9 mouse cellular contexts compared by ENCODE assay signal in the genomic region with DNA sequence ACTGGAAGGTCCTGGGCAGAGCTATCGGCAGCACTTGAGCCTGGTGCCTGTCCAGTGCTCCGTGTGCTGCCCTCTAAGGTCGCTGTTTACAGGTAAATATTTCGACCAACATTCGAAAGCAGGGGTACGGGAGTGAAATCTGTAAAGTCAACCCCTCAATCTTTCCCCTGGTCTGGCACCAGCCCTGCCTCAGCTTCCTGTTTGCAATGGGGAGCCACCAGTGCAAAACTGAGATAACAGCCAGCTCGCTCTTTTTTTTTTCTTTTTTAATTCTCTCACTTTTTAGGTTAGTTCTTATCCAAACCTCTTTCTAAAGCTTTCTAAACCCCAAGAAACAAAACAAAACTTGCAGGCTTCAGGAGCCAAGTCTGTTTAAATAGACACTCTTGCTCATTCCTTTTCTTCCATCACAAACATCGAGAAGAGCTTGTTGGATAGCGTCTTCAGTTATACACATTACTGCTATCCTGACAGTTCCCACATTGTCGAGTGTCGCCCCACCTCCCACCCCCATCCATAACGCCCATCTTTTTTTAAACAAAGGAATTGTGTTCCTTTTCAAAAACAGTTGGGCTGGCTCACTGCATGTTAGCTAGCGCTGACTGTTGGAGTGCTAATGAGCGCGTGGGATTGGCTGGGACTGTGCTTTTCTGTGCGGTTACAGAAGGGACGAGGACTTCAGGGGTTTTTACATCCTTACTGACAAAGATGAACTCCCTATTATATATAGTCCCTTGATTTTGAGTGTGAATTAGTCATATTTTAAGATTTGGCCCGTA. TPM values are rescaled to one million over a fixed set of nuclear protein-coding genes. Genes with fewer than 3 reads are reported as not detected.
A peak's percentile ranks its signal among the peaks of the same experiment; 100 is the strongest.
DNase-seq lines count a peak whose midpoint lies in the region; ATAC-seq and TF ChIP-seq lines count a peak whose summit lies in the region.
"Had no signal": no experiment of that assay in that cellular context is flagged by ENCODE, and none has a peak within 500 bp of the region (broad histone marks: within the 10 kb centered on the region; RNA-seq: fewer than 3 reads in every experiment).

No protein-coding gene starts in this region.

- peak; percentile 50 to 74 for DNase-seq in layer of hippocampus, adult 18-20 months (ENCODE audit: low spot score in 2 of 2)
- no peak for DNase-seq in layer of hippocampus, postnatal 25 days (ENCODE audit: extremely low spot score in 1 of 2, low spot score in 1 of 2)
- DNase-seq in R1 (ENCODE audit: low read depth, low spot score): peak; percentile 30
- no peak for DNase-seq in kidney, adult 9 months
- no peak for DNase-seq in spleen, adult 12 weeks (ENCODE audit: low spot score)
- DNase-seq in kidney, adult 18-20 months: no peak
- DNase-seq: lung, adult 2 months had no signal

- no peak for TF ChIP-seq POLR2A in olfactory bulb, adult 2 months (IDR thresholded peaks at IDR 0.05; ENCODE audit: insufficient read depth, low read depth, low read length)

- WGBS in olfactory bulb, adult 2 months: 42% methylated on average over 18 of the region's 18 CpGs

- H3K4me3 ChIP-seq in olfactory bulb, adult 2 months (ENCODE audit: insufficient read depth, low read depth, low read length): no peak overlapping the region

- TF ChIP-seq CTCF in olfactory bulb, adult 2 months (IDR thresholded peaks at IDR 0.05; ENCODE audit: insufficient read depth, low read depth, low read length): no peak

- peak overlapping the region; percentile 76 for H3K27ac ChIP-seq in olfactory bulb, adult 2 months (ENCODE audit: insufficient read depth, low read depth, low read length)

- ATAC-seq in hematopoietic stem cell, adult 5-6 weeks (replicated peaks in 1 of 2; ENCODE audit: insufficient read depth in 1 of 2, low FRiP score in 2 of 2, low TSS enrichment in 1 of 2, low read depth in 1 of 2, poor library complexity in 2 of 2, severe bottlenecking in 2 of 2): peak; percentile 55 to 66

- H3K4me1 ChIP-seq in olfactory bulb, adult 2 months (ENCODE audit: control insufficient read depth, insufficient read depth, low read length): peaks cover 18% of the 10 kb centered on the region

RNA-seq across cellular contexts. Expression of a gene that starts 27.6 kb away (rescaled TPM):
- 1 to 10 TPM in 1 of 2 experiments, under 1 TPM in 1; 0.84 to 1.6 TPM for total RNA-seq in layer of hippocampus, adult 18-20 months (2021)
- total RNA-seq in layer of hippocampus, postnatal 25 days (2021): 1 to 10 TPM; 1.3 to 2.3 TPM
- total RNA-seq in hematopoietic stem cell, adult 5-6 weeks (2017): 8.5 and 21.6 TPM in 2 replicates
- not detected in 2 replicates for polyA plus RNA-seq in olfactory bulb, adult 2 months (2012; ENCODE audit: insufficient read depth, insufficient read length, low replicate concordance, missing spikeins)

Comparison
In these comparisons a context has a peak if more than half of its experiments do, and no peak if none do; other contexts are left out.
1. DNase-seq: peak in layer of hippocampus, adult 18-20 months (2 of 2) and R1 (single experiment); none in layer of hippocampus, postnatal 25 days (0 of 2), kidney, adult 9 months (single experiment), spleen, adult 12 weeks (single experiment) and kidney, adult 18-20 months (single experiment).